Mouse (Mus musculus) lung, postnatal 0 days (tissue): ENCODE results near the gene Eps8. TPM values are rescaled to one million over a fixed set of nuclear protein-coding genes. Genes with fewer than 3 reads are reported as not detected.

Source experiments
- ATAC-seq: fragments of 200-750 bp; cut with Nextera tagmentation; 2 replicates; pipeline ENCODE4 v1.8.0; 2017; ENCODE audit warnings: moderate library complexity
- DNase-seq: peaks from one replicate; pipeline ENCODE4 v3.0.0-alpha.2; 2016; ENCODE audit warnings: low spot score
- H3K27ac ChIP-seq: fragments of 300-500 bp; sonication (generic); 2 replicates; pipeline ENCODE4 v1.5.1; 2014; ENCODE audit warnings: antibody characterized with exemption, mild to moderate bottlenecking, low read length, mixed read lengths
- H3K27me3 ChIP-seq: fragments of 300-500 bp; sonication (generic); replicated peaks from 2 replicates; pipeline ENCODE4 v1.6.1; 2014; ENCODE audit warnings: low read length, mixed read lengths; ENCODE audit not compliant: insufficient read depth
- H3K36me3 ChIP-seq: fragments of 300-500 bp; sonication (generic); 2 replicates; pipeline ENCODE4 v1.6.1; 2014; ENCODE audit warnings: low read length, mixed read lengths; ENCODE audit not compliant: insufficient read depth
- H3K4me1 ChIP-seq: fragments of 300-500 bp; sonication (generic); 2 replicates; pipeline ENCODE4 v1.6.1; 2014; ENCODE audit warnings: antibody characterized with exemption, low read depth, low read length, mixed read lengths; ENCODE audit not compliant: insufficient read depth
- H3K4me2 ChIP-seq: fragments of 300-500 bp; sonication (generic); replicated peaks from 2 replicates; pipeline ENCODE4 v1.6.1; 2014; ENCODE audit warnings: low read depth, mild to moderate bottlenecking, low read length, moderate library complexity, mixed read lengths
- H3K4me3 ChIP-seq: fragments of 300-500 bp; sonication (generic); 2 replicates; pipeline ENCODE4 v1.5.1; 2014; ENCODE audit warnings: low read depth, low read length
- H3K9ac ChIP-seq: fragments of 300-500 bp; sonication (generic); replicated peaks from 2 replicates; pipeline ENCODE4 v1.6.1; 2014; ENCODE audit warnings: low read depth, mild to moderate bottlenecking
- H3K9me3 ChIP-seq: fragments of 300-500 bp; sonication (generic); 2 replicates; pipeline ENCODE4 v1.6.1; 2016; ENCODE audit warnings: low read length, mixed read lengths
- CTCF ChIP-seq: IDR thresholded peaks from 2 replicates; pipeline ENCODE4 v1.5.1; 2016; ENCODE audit warnings: antibody characterized with exemption, mild to moderate bottlenecking
- EP300 ChIP-seq: IDR thresholded peaks from 2 replicates; pipeline ENCODE4 v1.6.1; 2016; ENCODE audit warnings: antibody characterized with exemption, mild to moderate bottlenecking, control low read depth
- whole genome bisulfite sequencing: fragments of 180-500 bp; shearing (Covaris S2); extraction: QIAGEN DNeasy Blood & Tissue Kit; methylation state at CpG from one replicate; pipeline ENCODE4 v1.1.7; 2014; 5-methylcytosine and 5-hydroxymethylcytosine counted together
- polyA plus RNA-seq: library from polyadenylated mRNA; unstranded; fragments of >200 nt; fragmentation: Nextera tagmentation; extraction: Ambion mirVana; gene quantifications from 2 replicates; pipeline ENCODE4 v1.2.1, GENCODE M21; 2015

Eps8 gene
- polyA plus RNA-seq, 1 experiment from 2014 or later = 27.8 TPM

- Histone ChIP-seq H3K27ac (no peak overlapping the region), H3K9ac (no peak overlapping the region), H3K9me3 (no peaks in the 10 kb centered on the region), H3K4me3 (no peak overlapping the region), H3K27me3 (no peaks in the 10 kb centered on the region), H3K4me2 (no peak overlapping the region), H3K36me3 (no peaks in the 10 kb centered on the region), H3K4me1 (no peaks in the 10 kb centered on the region)
- TF ChIP-seq EP300 (no peak), CTCF (no peak)
- no peak for DNase-seq
- WGBS = 62% methylated on average over 3 of the region's 3 CpGs
- ATAC-seq = no peak
These were observed 149.0 kb downstream of the Eps8 start for GRCm38 (mm10) chr6:137505555-137506227.

- Histone ChIP-seq H3K27me3 (no peaks in the 10 kb centered on the region), H3K9me3 (no peaks in the 10 kb centered on the region), H3K4me1 (no peaks in the 10 kb centered on the region), H3K36me3 (no peaks in the 10 kb centered on the region), H3K27ac (no peak overlapping the region), H3K4me3 (no peak overlapping the region), H3K4me2 (no peak overlapping the region), H3K9ac (no peak overlapping the region)
- ATAC-seq (no peak), DNase-seq (no peak)
- WGBS = 56% methylated on average over 1 of the region's 1 CpGs
- TF ChIP-seq EP300 (no peak), CTCF (peak; percentile 21; the same call in 1 of the 2 replicates)
These were observed 150.6 kb downstream of the Eps8 start for GRCm38 (mm10) chr6:137504052-137504451.

- no peaks in the 10 kb centered on the region for H3K27me3 ChIP-seq
- H3K4me2 ChIP-seq = no peak overlapping the region
- no peak for ATAC-seq
- H3K9me3 ChIP-seq = no peaks in the 10 kb centered on the region
- no peak overlapping the region for H3K27ac ChIP-seq
- no peak overlapping the region for H3K4me3 ChIP-seq
- no peak for DNase-seq
- no peaks in the 10 kb centered on the region for H3K36me3 ChIP-seq
- H3K9ac ChIP-seq = no peak overlapping the region
- H3K4me1 ChIP-seq = no peaks in the 10 kb centered on the region
- TF ChIP-seq EP300 (no peak), CTCF (no peak)
- 80% methylated on average over 8 of the region's 8 CpGs for WGBS
These were observed 151.2 kb downstream of the Eps8 start for GRCm38 (mm10) chr6:137503462-137503861.

GRCm38 (mm10) chr6:137503009-137503408, 151.7 kb downstream of the Eps8 start:
- no peak overlapping the region for H3K9ac ChIP-seq
- H3K4me3 ChIP-seq = no peak overlapping the region
- H3K9me3 ChIP-seq = no peaks in the 10 kb centered on the region
- ATAC-seq (no peak), DNase-seq (no peak)
- WGBS = 73% methylated on average over 7 of the region's 7 CpGs
- no peak overlapping the region for H3K4me2 ChIP-seq
- TF ChIP-seq EP300 (no peak), CTCF (no peak)
- H3K27ac ChIP-seq = no peak overlapping the region
- H3K27me3 ChIP-seq = no peaks in the 10 kb centered on the region
- no peaks in the 10 kb centered on the region for H3K36me3 ChIP-seq
- H3K4me1 ChIP-seq = no peaks in the 10 kb centered on the region

GRCm38 (mm10) chr6:137498781-137499180, 155.9 kb downstream of the Eps8 start:
- TF ChIP-seq EP300 (no peak), CTCF (no peak)
- no peak for ATAC-seq
- Histone ChIP-seq H3K27me3 (no peaks in the 10 kb centered on the region), H3K4me2 (no peak overlapping the region), H3K9me3 (no peaks in the 10 kb centered on the region), H3K36me3 (no peaks in the 10 kb centered on the region), H3K4me1 (no peaks in the 10 kb centered on the region), H3K27ac (no peak overlapping the region), H3K4me3 (no peak overlapping the region), H3K9ac (no peak overlapping the region)
- 61% methylated on average over 6 of the region's 6 CpGs for WGBS
- DNase-seq = no peak

GRCm38 (mm10) chr6:137497208-137497835, 157.4 kb downstream of the Eps8 start:
- DNase-seq = peak; percentile 58
- H3K9me3 ChIP-seq = no peaks in the 10 kb centered on the region
- H3K4me3 ChIP-seq = no peak overlapping the region
- peak; percentile 76 for ATAC-seq
- no peak overlapping the region for H3K4me2 ChIP-seq
- H3K36me3 ChIP-seq = no peaks in the 10 kb centered on the region
- H3K27ac ChIP-seq = no peak overlapping the region
- H3K27me3 ChIP-seq = no peaks in the 10 kb centered on the region
- no peak overlapping the region for H3K9ac ChIP-seq
- no peaks in the 10 kb centered on the region for H3K4me1 ChIP-seq
- WGBS = 71% methylated on average over 8 of the region's 8 CpGs
- TF ChIP-seq CTCF = no peak
- 0 out of 2 replicates have a peak, but pooled peaks have one; percentile 3 for TF ChIP-seq EP300
